Mouse (Mus musculus): ENCODE data around the gene Sync. TPM values are rescaled to one million over a fixed set of nuclear protein-coding genes. Genes with fewer than 3 reads are reported as not detected.

The Sync gene
- polyA plus RNA-seq (2016; fragmentation: Nextera tagmentation; extraction: Ambion mirVana), result 0.29 and 0.40 TPM in 2 replicates

- Histone ChIP-seq H3K4me3 (replicated peaks) (peak within 1 kb of the TSS; percentile 50), H3K27ac (no peak within 1 kb of the TSS), H3K9me3 (no peaks in the 10 kb centered on the region), H3K36me3 (replicated peaks) (no peaks in the 10 kb centered on the region), H3K27me3 (peaks cover 33% of the 10 kb centered on the region), H3K4me1 (peaks cover 16% of the 10 kb centered on the region), H3K4me2 (peak within 1 kb of the TSS; percentile 96), H3K9ac (peak within 1 kb of the TSS; percentile 59)
- ATAC-seq (ENCODE audit: low FRiP score), result peak; percentile 33; the same call in 1 of the 2 replicates
- under 1% methylated on average over 45 of the region's 53 CpGs for WGBS
These were observed at the start of gene Sync for GRCm38 (mm10) chr4:129287472-129287981. Gene Sync (plus strand): TSS chr4:129287617.

GRCm38 (mm10) chr4:129237843-129238441 lies 49.5 kb upstream of the Sync start:
- 5% methylated on average over 21 of the region's 21 CpGs for WGBS
- peaks cover 49% of the 10 kb centered on the region for H3K4me1 ChIP-seq
- no peak for ATAC-seq (ENCODE audit: low FRiP score)
- H3K9ac ChIP-seq, result peak overlapping the region; percentile 79
- H3K4me2 ChIP-seq, result peak overlapping the region; percentile 95
- peaks cover 20% of the 10 kb centered on the region for H3K27me3 ChIP-seq
- no peaks in the 10 kb centered on the region for H3K36me3 ChIP-seq (replicated peaks)
- no peak overlapping the region for H3K27ac ChIP-seq
- H3K4me3 ChIP-seq (replicated peaks), result peak overlapping the region; percentile 82
- H3K9me3 ChIP-seq, result no peaks in the 10 kb centered on the region

- Histone ChIP-seq H3K27me3 (peaks cover 20% of the 10 kb centered on the region), H3K36me3 (replicated peaks) (no peaks in the 10 kb centered on the region), H3K4me1 (peaks cover 49% of the 10 kb centered on the region), H3K27ac (no peak overlapping the region), H3K9ac (peak overlapping the region; percentile 79), H3K4me3 (replicated peaks) (peak overlapping the region; percentile 82), H3K4me2 (peak overlapping the region; percentile 95), H3K9me3 (no peaks in the 10 kb centered on the region)
- WGBS, result 0% methylated on average over 23 of the region's 23 CpGs
- ATAC-seq (ENCODE audit: low FRiP score), result peak; percentile 61
These were observed 48.8 kb upstream of the Sync start for GRCm38 (mm10) chr4:129238579-129239016.

- H3K36me3 ChIP-seq (replicated peaks), result no peaks in the 10 kb centered on the region
- peak overlapping the region; percentile 82 for H3K4me3 ChIP-seq (replicated peaks)
- H3K27ac ChIP-seq, result no peak overlapping the region
- peak overlapping the region; percentile 95 for H3K4me2 ChIP-seq
- H3K27me3 ChIP-seq, result peaks cover 20% of the 10 kb centered on the region
- 0% methylated on average over 21 of the region's 29 CpGs for WGBS
- H3K4me1 ChIP-seq, result peaks cover 49% of the 10 kb centered on the region
- H3K9me3 ChIP-seq, result no peaks in the 10 kb centered on the region
- peak overlapping the region; percentile 79 for H3K9ac ChIP-seq
- peak; percentile 91 for ATAC-seq (ENCODE audit: low FRiP score)
These were observed 48.3 kb upstream of the Sync start for GRCm38 (mm10) chr4:129239075-129239474.

- H3K4me2 ChIP-seq, result peak overlapping the region; percentile 17; the same call in 1 of the 2 replicates
- H3K27me3 ChIP-seq, result peaks cover 46% of the 10 kb centered on the region
- no peaks in the 10 kb centered on the region for H3K36me3 ChIP-seq (replicated peaks)
- H3K4me1 ChIP-seq, result peaks cover 50% of the 10 kb centered on the region
- H3K4me3 ChIP-seq (replicated peaks), result no peak overlapping the region
- 12% methylated on average over 6 of the region's 7 CpGs for WGBS
- ATAC-seq (ENCODE audit: low FRiP score), result no peak
- peak overlapping the region; percentile 25; the same call in 1 of the 2 replicates for H3K9ac ChIP-seq
- H3K9me3 ChIP-seq, result no peaks in the 10 kb centered on the region
- peak overlapping the region; percentile 59; the same call in 1 of the 2 replicates for H3K27ac ChIP-seq
These were observed 45.5 kb upstream of the Sync start for GRCm38 (mm10) chr4:129241898-129242297.

- ATAC-seq (ENCODE audit: low FRiP score), result no peak
- H3K9me3 ChIP-seq, result no peaks in the 10 kb centered on the region
- peak overlapping the region; percentile 17 for H3K4me2 ChIP-seq
- 33% methylated on average over 4 of the region's 4 CpGs for WGBS
- H3K4me3 ChIP-seq (replicated peaks), result no peak overlapping the region
- peak overlapping the region; percentile 25 for H3K9ac ChIP-seq
- H3K36me3 ChIP-seq (replicated peaks), result no peaks in the 10 kb centered on the region
- H3K27ac ChIP-seq, result peak overlapping the region; percentile 59
- H3K27me3 ChIP-seq, result peaks cover 46% of the 10 kb centered on the region
- H3K4me1 ChIP-seq, result peaks cover 45% of the 10 kb centered on the region
These were observed 45.1 kb upstream of the Sync start for GRCm38 (mm10) chr4:129242327-129242726.

- peaks cover 43% of the 10 kb centered on the region for H3K4me1 ChIP-seq
- peaks cover 49% of the 10 kb centered on the region for H3K27me3 ChIP-seq
- no peaks in the 10 kb centered on the region for H3K9me3 ChIP-seq
- no peak overlapping the region for H3K4me3 ChIP-seq (replicated peaks)
- peak overlapping the region; percentile 17; the same call in 1 of the 2 replicates for H3K4me2 ChIP-seq
- no peak overlapping the region for H3K27ac ChIP-seq
- ATAC-seq (ENCODE audit: low FRiP score), result no peak
- no peaks in the 10 kb centered on the region for H3K36me3 ChIP-seq (replicated peaks)
- 18% methylated on average over 4 of the region's 4 CpGs for WGBS
- no peak overlapping the region for H3K9ac ChIP-seq
These were observed 44.7 kb upstream of the Sync start for GRCm38 (mm10) chr4:129242761-129243160.

- Histone ChIP-seq H3K27ac (no peak overlapping the region), H3K27me3 (peaks cover 69% of the 10 kb centered on the region), H3K4me1 (peaks cover 40% of the 10 kb centered on the region), H3K36me3 (replicated peaks) (no peaks in the 10 kb centered on the region), H3K9me3 (no peaks in the 10 kb centered on the region), H3K9ac (no peak overlapping the region), H3K4me3 (replicated peaks) (no peak overlapping the region), H3K4me2 (no peak overlapping the region)
- no peak for ATAC-seq (ENCODE audit: low FRiP score)
- 66% methylated on average over 4 of the region's 4 CpGs for WGBS
These were observed 42.6 kb upstream of the Sync start for GRCm38 (mm10) chr4:129244802-129245201.

- 39% methylated on average over 15 of the region's 15 CpGs for WGBS
- ATAC-seq (ENCODE audit: low FRiP score), result no peak
These were observed 40.8 kb upstream of the Sync start for GRCm38 (mm10) chr4:129246360-129247301.

GRCm38 (mm10) chr4:129247381-129248242 lies 39.8 kb upstream of the Sync start:
- 8% methylated on average over 24 of the region's 24 CpGs for WGBS
- Histone ChIP-seq H3K4me2 (peak overlapping the region; percentile 93), H3K4me3 (replicated peaks) (peak overlapping the region; percentile 52), H3K27ac (no peak overlapping the region), H3K36me3 (replicated peaks) (no peaks in the 10 kb centered on the region), H3K9me3 (no peaks in the 10 kb centered on the region), H3K4me1 (peaks cover 48% of the 10 kb centered on the region), H3K27me3 (peaks cover 78% of the 10 kb centered on the region), H3K9ac (peak overlapping the region; percentile 64)
- ATAC-seq (ENCODE audit: low FRiP score), result no peak

More at GRCm38 (mm10) chr4:129246360-129247301, 40.8 kb upstream of the Sync start:
- peaks cover 73% of the 10 kb centered on the region for H3K27me3 ChIP-seq
- H3K4me2 ChIP-seq, result no peak overlapping the region
- no peak overlapping the region for H3K27ac ChIP-seq
- peaks cover 53% of the 10 kb centered on the region for H3K4me1 ChIP-seq
- no peaks in the 10 kb centered on the region for H3K9me3 ChIP-seq
- H3K4me3 ChIP-seq (replicated peaks), result no peak overlapping the region
- no peak overlapping the region for H3K9ac ChIP-seq
- no peaks in the 10 kb centered on the region for H3K36me3 ChIP-seq (replicated peaks)

GRCm38 (mm10) chr4:129248243-129248767 lies 39.1 kb upstream of the Sync start:
- no peaks in the 10 kb centered on the region for H3K36me3 ChIP-seq (replicated peaks)
- H3K27me3 ChIP-seq, result peaks cover 78% of the 10 kb centered on the region
- H3K4me3 ChIP-seq (replicated peaks), result peak overlapping the region; percentile 52
- WGBS, result 2% methylated on average over 39 of the region's 74 CpGs
- peaks cover 43% of the 10 kb centered on the region for H3K4me1 ChIP-seq
- H3K9ac ChIP-seq, result peak overlapping the region; percentile 64
- no peaks in the 10 kb centered on the region for H3K9me3 ChIP-seq
- peak overlapping the region; percentile 93 for H3K4me2 ChIP-seq
- no peak for ATAC-seq (ENCODE audit: low FRiP score)
- no peak overlapping the region for H3K27ac ChIP-seq
